Mouse (Mus musculus): ENCODE results near the gene Tnmd.

The Tnmd gene

DNA sequence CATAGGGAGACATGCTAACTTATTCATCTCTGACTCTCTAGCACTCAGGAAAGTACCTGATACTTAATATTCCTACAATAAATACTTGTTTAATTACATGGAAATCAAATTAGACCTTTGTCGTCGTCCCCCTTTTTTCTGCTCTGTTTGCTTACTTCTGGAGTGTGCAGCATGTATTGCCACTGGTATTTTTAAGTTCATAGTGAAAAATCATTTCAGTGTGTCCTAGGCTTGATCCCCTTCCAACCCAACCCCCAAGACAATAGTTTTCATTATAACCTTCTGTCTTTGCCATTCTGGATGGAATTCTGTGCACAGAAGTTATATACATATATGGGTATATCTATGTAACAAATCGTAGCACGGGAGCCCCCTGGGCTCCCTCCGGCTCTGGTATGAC, at the start of gene Tnmd:
Gene Tnmd, plus strand, starts transcription at position 301 of the 400 bp plus-strand sequence.
- DNase-seq (ENCODE audit: low read depth in 1 of 2, low spot score in 2 of 2): no peak

DNA sequence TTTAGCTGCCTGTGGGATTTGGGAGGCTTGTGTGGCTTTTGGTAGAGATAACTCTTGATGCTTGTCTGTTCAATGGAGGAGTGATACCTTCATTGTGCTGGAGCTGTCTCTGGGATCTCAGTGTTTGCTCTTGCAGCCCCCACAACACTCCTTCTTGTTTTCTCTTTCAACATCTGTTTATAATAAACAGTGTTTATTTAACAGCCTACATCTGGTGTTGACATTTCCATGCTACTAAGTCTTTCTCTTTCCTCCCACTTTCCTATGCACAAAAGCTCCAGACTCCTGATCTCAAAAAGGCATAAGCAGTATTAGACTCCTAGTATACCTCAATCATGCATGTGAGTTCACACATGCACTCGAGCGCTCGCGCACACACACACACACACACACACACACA, 2.9 kb downstream of the Tnmd start:
- no peak for DNase-seq (ENCODE audit: low read depth in 1 of 2, low spot score in 2 of 2)

DNA sequence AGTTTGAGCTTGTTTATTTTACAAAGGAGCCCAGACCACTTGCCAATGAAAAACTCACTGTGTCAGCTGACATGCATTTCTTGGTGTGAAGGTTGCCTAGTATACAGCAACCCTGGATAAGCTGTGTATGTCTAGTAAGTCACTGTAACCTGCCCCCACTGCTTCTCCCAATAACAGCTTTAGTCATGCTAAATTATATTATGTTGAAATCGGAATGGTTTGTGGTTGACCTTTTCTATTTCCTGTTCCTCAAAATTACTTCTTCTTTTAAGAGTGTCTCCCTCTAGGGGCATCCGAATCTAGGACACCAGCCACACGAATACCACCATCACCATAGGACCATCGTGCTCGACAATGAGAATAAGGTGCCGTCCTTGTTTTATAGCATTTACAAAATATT, 19.0 kb downstream of the Tnmd start:
- peak in 1 of 2 experiments; percentile 1 for DNase-seq (ENCODE audit: low read depth in 1 of 2, low spot score in 2 of 2)

DNA sequence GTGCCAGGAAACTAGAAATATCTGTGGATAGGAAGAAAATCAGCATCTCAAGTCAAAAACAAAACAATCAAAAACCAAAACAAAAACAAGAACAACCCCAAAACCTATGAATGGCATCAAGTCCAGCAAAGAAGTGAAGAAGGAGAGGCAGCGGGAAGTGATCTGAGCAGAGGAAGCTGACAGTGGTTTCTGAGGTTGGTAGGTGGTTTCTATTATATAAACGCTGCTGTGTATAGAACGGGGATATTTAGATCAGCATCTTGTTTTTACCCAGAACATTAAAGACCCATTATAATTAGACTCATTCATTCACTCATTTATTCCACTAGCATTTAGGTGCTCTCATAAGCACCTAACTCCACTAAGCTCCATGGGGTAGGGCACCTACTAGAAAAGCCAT, 36.5 kb downstream of the Tnmd start:
- no peak for DNase-seq (ENCODE audit: low read depth in 1 of 2, low spot score in 2 of 2)

DNA sequence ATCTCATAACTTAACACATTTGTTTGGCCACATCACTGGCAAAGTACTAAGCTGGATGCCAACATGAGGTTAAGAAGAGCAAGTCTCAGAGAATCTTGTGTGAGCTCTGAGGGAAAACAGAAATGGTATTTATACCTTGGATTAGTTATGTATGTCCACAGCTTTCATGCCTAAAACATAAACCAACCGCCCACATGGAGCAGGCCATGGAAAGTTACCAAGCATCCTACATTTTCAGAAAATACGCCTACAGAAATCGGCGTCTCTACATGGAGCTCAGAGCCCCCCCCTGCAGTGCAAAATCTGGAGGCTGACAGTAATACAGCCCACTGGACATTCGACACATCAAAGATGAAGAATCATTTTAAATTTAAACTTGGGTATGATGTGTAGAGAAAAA, 37.3 kb downstream of the Tnmd start:
- no peak for DNase-seq (ENCODE audit: low read depth in 1 of 2, low spot score in 2 of 2)

DNA sequence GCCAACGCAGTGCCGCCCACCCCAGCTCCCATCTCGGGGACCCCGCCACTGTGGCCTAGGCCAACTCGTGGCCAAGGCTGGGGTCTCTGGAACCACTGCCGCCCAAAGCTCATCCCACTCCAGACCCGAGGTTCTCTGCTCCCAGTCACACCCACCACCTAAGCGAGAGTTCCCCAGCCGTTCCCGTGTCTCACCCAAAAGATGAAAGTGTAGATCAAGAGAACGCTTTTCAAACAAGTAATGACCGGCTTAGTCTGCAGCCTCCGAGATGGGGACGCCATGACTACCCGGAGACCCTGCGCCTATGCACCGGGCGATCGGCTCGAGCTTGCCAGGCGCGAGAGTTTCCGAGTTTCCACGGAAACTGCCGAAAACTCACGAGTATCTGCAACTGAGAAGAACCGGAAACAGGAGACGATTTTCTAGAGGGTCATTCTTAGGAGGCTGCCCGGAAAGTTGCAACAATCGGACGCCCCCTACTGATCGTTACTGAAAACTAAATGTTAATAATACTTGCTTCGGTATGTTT, 47.3 kb downstream of the Tnmd start, which contains the start of gene Tspan6:
Gene Tspan6, minus strand, starts transcription at position 416 of the 529 bp plus-strand sequence.
- no peak for DNase-seq (ENCODE audit: low read depth in 1 of 2, low spot score in 2 of 2)

DNA sequence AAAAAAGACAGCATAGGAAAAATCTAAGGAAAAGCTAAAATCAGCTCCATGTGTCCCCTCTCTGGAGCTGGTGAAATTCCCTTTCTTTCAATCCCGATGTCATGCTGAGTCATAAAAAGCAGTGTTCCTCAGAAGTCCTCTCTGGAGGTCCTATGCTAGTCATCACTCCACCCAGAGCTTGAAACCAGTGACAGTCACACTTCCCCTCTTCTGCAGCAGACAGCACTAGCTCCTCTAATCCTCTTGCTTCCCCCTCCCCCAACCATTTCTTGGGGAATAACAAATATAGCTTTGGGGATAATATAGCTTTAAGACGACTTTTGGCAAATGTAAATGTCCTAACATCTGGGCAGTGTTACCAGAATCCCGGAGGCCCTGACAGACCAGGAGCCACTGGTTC, 57.5 kb downstream of the Tnmd start, which contains the start of gene Srpx2:
Gene Srpx2, plus strand, starts transcription at position 166 of the 400 bp plus-strand sequence.
- DNase-seq (ENCODE audit: low read depth in 1 of 2, low spot score in 2 of 2): no peak

DNA sequence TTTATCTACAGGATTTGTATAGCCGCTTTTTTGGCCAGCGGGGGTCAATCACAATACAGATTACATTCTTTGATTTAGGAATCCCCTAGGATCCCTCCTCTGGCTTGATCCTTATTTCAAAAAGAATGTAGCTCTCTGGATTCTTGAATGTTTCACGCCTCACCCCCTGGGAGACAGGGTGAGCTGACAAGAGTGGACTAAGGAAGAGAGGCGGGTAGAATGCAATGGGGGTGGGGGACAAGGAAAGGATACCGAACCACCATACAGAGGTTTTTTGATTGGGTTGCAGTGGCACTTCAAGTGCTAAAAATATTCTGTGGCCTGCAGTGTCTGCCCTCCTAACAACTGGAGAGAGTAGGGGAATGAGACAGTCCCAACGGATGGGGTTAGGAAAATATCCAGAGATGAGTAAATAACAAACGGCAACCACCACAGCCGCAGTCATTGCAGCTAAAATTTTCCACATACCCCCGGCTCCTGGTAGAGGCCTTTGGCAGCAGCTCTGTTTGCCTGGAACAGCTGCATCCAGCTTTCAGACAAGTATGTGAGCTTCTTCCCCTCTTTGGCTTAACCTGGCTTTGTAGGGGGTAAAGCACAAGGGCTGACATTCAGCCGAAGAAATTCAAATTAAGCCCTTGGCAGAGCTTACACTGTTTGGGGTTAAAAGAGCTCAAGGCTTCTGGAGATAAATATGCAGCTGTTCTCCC, 60.8 kb downstream of the Tnmd start:
- no peak for DNase-seq (ENCODE audit: low read depth in 1 of 2, low spot score in 2 of 2)

DNA sequence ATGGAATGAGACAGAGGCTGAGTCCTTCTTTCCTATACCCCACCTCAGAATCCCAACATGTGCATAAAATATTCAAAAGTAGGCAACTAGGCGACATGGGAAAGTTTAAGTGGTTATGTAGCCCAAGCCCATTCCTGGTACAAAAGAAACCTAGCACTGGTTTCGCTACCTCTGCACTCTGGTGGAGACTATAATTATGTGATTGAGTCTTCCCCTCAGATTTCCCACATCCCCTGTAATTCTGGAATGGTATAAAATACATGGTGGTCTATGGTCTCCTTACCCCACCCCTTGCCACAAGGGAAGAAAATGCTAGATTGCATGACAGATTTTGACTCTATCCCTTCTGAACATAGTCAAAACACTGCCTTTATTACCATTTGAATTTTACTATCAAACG, 62.2 kb downstream of the Tnmd start:
- DNase-seq (ENCODE audit: low read depth in 1 of 2, low spot score in 2 of 2): no peak

DNA sequence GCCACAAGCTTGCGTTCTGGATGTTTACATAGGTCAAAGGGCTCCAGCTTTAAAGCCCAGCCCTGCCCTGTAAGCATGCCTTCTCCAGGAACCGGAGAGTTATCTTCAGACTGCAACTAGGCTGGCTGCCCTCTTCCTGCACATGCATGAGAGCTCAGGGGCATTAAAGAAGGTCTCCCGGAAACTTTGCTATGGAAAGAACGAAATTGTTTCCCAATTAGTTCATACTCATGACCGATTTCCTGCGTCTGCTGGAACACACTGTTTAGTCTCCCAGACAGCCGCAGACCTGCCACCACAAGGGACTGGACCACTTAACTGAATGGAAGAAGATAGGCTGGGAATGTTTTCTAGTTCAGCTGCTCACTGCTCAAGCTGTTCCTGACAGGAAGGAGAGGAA, 63.4 kb downstream of the Tnmd start:
- no peak for DNase-seq (ENCODE audit: low read depth in 1 of 2, low spot score in 2 of 2)

Measured in monocyte, adult 2 months (primary cell).